Mouse (Mus musculus) thymus, postnatal 0 days (tissue): ENCODE measurements around the gene Myo1d. TPM values are rescaled to one million over a fixed set of nuclear protein-coding genes. Genes with fewer than 3 reads are reported as not detected.

Experiments used
- polyA plus RNA-seq: library from polyadenylated mRNA; unstranded; fragments of >200 nt; fragmentation: Nextera tagmentation; extraction: Ambion mirVana; gene quantifications from 2 replicates; pipeline ENCODE4 v1.2.1, GENCODE M21; 2015

Gene Myo1d
- polyA plus RNA-seq, 1 experiment from 2014 or later = 2.8 TPM

Other genes with a start within 250 kb of the Myo1d start
- gene Tmem98, start 30.1 kb upstream of the Myo1d start, polyA plus RNA-seq = 6.5 and 7.2 TPM in 2 replicates
- not detected in 2 replicates for gene Spaca3, start 78.3 kb upstream of the Myo1d start, polyA plus RNA-seq